Mouse (Mus musculus) heart, adult 2 months (tissue): ENCODE measurements around the gene Ccdc163. TPM values are rescaled to one million over a fixed set of nuclear protein-coding genes. Genes with fewer than 3 reads are reported as not detected.

Experiments used
- DNase-seq, 2 experiments: peaks; one replicate each; pipeline ENCODE4 v3.0.0; 2021
- H3K27ac ChIP-seq: fragments of 200-600 bp; 2 replicates; pipeline ENCODE4 v1.8.1; 2022
- H3K27me3 ChIP-seq: fragments of 200-500 bp; 2 replicates; pipeline ENCODE4 v1.6.1; 2012; ENCODE audit warnings: mild to moderate bottlenecking, low read length, inconsistent platforms, mixed read lengths; ENCODE audit not compliant: control insufficient read depth, insufficient read depth
- H3K36me3 ChIP-seq: fragments of 200-500 bp; 2 replicates; pipeline ENCODE4 v1.6.1; 2012; ENCODE audit warnings: low read length, inconsistent platforms; ENCODE audit not compliant: control insufficient read depth, insufficient read depth
- H3K4me1 ChIP-seq: fragments of 200-500 bp; 2 replicates; pipeline ENCODE4 v1.6.1; 2011; ENCODE audit warnings: low read length; ENCODE audit not compliant: control insufficient read depth, insufficient read depth
- H3K4me3 ChIP-seq: fragments of 200-600 bp; 2 replicates; pipeline ENCODE4 v1.8.1; 2022
- H3K79me2 ChIP-seq: fragments of 200-500 bp; replicated peaks from 2 replicates; pipeline ENCODE4 v1.6.1; 2012; ENCODE audit warnings: mild to moderate bottlenecking, inconsistent platforms, low read length, moderate library complexity, mixed read lengths; ENCODE audit not compliant: control insufficient read depth, insufficient read depth
- H3K9ac ChIP-seq: fragments of 200-500 bp; 2 replicates; pipeline ENCODE4 v1.6.1; 2012; ENCODE audit warnings: low read depth, mild to moderate bottlenecking, control low read depth, inconsistent platforms, low read length, mixed read lengths
- CTCF ChIP-seq: fragments of 200-600 bp; IDR thresholded peaks from 2 replicates; pipeline ENCODE4 v1.8.1; 2022; ENCODE audit warnings: antibody characterized with exemption, mild to moderate bottlenecking, moderate library complexity
- EP300 ChIP-seq: fragments of 200-500 bp; IDR thresholded peaks from 2 replicates; pipeline ENCODE4 v1.6.1; 2011; ENCODE audit warnings: low read depth, low read length, control low read depth; ENCODE audit not compliant: insufficient read depth
- POLR2A ChIP-seq: fragments of 200-500 bp; IDR thresholded peaks from 2 replicates; pipeline ENCODE4 v1.6.1; 2011; ENCODE audit warnings: mild to moderate bottlenecking, low read depth, low read length, control low read depth; ENCODE audit not compliant: insufficient read depth
- whole genome bisulfite sequencing: fragments of 180-500 bp; shearing (Covaris S2); methylation state at CpG from one replicate; pipeline ENCODE4 v1.1.7; 2018; 5-methylcytosine and 5-hydroxymethylcytosine counted together
- intact Hi-C: fragments of 180-260 bp; cut with DNase I; formaldehyde crosslinking; loops from one replicate; pipeline ENCODE4 v1.15.1; 2025
- polyA plus RNA-seq: library from polyadenylated mRNA; depleted of rRNA; stranded (reverse); fragments of >200 nt; gene quantifications from 2 replicates; pipeline ENCODE4 v1.2.3, GENCODE M21; 2012; rRNA removed
- total RNA-seq, 2 experiments: library from RNA; stranded (reverse); gene quantifications; 2 replicates each; pipeline ENCODE4 v1.2.3; 2021

Gene Ccdc163
- total and polyA plus RNA-seq, 3 experiments = 4.3 to 17.2 (median 5.5) TPM

DNA sequence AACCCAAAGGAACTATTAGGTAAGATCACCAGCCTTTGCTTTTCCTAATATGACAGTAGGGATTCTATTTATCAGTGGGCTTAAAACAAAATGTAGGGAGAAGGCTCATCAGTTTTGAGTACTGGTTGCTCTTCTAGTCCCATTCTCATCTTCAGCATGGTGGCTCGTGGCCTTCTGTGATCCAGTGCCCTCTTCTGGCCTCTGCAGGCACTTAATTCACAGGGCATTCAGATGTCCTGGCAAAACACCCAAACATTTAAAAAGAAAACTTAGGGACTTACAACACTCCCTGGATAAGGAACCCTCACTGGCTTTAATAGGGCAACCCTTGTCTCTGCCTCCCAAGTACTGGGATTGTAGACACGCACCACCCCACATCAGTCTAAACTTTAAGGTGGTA, 86.0 kb downstream of the Ccdc163 start:
- Histone ChIP-seq H3K4me3 (no peak overlapping the region), H3K27me3 (no peaks in the 10 kb centered on the region), H3K36me3 (peaks cover 2% of the 10 kb centered on the region; the same call in 1 of the 2 replicates), H3K79me2 (no peaks in the 10 kb centered on the region), H3K4me1 (peaks cover 2% of the 10 kb centered on the region; the same call in 1 of the 2 replicates), H3K27ac (no peak overlapping the region), H3K9ac (no peak overlapping the region)
- WGBS = 75% methylated on average over 2 of the region's 2 CpGs
- DNase-seq = no peak
- TF ChIP-seq CTCF = peak; percentile 27
- TF ChIP-seq POLR2A = no peak
- TF ChIP-seq EP300 = no peak
- intact Hi-C loops = no loop called here

DNA sequence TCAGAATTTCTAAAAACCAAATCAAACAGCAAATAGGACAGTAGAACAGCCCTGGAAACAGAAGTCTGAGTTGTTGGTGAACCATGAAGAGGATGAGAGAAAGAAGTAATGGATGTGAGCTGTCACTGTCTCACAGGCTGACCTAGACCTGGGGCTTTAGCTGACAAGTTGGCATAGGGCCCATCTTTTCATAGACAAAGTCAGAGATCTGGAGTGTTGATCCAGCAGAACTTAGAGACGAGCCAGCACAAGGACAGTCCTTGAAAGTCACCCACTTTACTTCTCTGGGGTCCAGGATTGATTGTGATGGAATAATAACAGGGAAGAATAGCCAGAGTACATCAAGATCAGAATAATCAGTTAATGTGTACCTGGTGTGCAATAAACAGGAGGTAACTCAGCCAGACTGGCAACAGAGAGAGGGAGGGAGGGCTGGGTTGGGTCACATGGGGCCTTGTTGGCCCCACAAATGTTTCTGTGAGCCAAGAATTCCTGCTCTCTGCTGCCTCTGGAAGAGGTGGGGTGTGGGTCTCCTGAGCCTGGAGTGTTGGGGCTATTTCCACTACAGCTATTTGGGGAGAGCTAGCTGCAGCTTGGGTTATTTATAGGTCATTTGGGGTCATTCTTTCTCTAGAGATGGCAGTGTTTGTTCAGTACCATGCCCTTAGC, 88.3 kb downstream of the Ccdc163 start:
- TF ChIP-seq POLR2A (no peak), EP300 (no peak), CTCF (no peak)
- H3K27me3 ChIP-seq = no peaks in the 10 kb centered on the region
- peak in 1 of 2 experiments; percentile 62 for DNase-seq
- peaks cover 2% of the 10 kb centered on the region; the same call in 1 of the 2 replicates for H3K4me1 ChIP-seq
- peaks cover 2% of the 10 kb centered on the region; the same call in 1 of the 2 replicates for H3K36me3 ChIP-seq
- no peaks in the 10 kb centered on the region for H3K79me2 ChIP-seq
- H3K9ac ChIP-seq = no peak overlapping the region
- H3K4me3 ChIP-seq = no peak overlapping the region
- intact Hi-C loops = no loop called here
- H3K27ac ChIP-seq = peak overlapping the region; percentile 82
- WGBS = 8% methylated on average over 1 of the region's 1 CpGs

- no peak overlapping the region for H3K4me3 ChIP-seq
- H3K79me2 ChIP-seq = no peaks in the 10 kb centered on the region
- no peak overlapping the region for H3K27ac ChIP-seq
- H3K9ac ChIP-seq = no peak overlapping the region
- WGBS = 42% methylated on average over 5 of the region's 5 CpGs
- peak; percentile 53 for TF ChIP-seq CTCF
- TF ChIP-seq EP300 = no peak
- peaks cover 2% of the 10 kb centered on the region; the same call in 1 of the 2 replicates for H3K36me3 ChIP-seq
- intact Hi-C loops = no loop called here
- DNase-seq = no peak
- H3K27me3 ChIP-seq = no peaks in the 10 kb centered on the region
- peaks cover 2% of the 10 kb centered on the region; the same call in 1 of the 2 replicates for H3K4me1 ChIP-seq
Measured at GRCm38 (mm10) chr4:116799901-116800300, 91.6 kb downstream of the Ccdc163 start.

Other genes with a start within 250 kb of the Ccdc163 start
- 100 to 1,000 TPM; 108 to 136 TPM for gene Mast2, start 244.3 kb upstream of the Ccdc163 start, total RNA-seq
- gene Mast2, start 244.3 kb upstream of the Ccdc163 start, polyA plus RNA-seq = 144 and 149 TPM in 2 replicates
- 10 to 100 TPM; 14.8 to 15.1 TPM for gene Ipp, start 201.0 kb upstream of the Ccdc163 start, total RNA-seq
- 3.5 and 6.9 TPM in 2 replicates for gene Ipp, start 201.0 kb upstream of the Ccdc163 start, polyA plus RNA-seq
- gene Tmem69, start 152.6 kb upstream of the Ccdc163 start, total RNA-seq = 10 to 100 TPM; 24.8 to 30.5 TPM
- gene Tmem69, start 152.6 kb upstream of the Ccdc163 start, polyA plus RNA-seq = 12.0 and 19.1 TPM in 2 replicates
- 10 to 100 TPM; 57.9 to 65.9 TPM for gene Gpbp1l1, start 150.9 kb upstream of the Ccdc163 start, total RNA-seq
- gene Gpbp1l1, start 150.9 kb upstream of the Ccdc163 start, polyA plus RNA-seq = 37.7 and 55.3 TPM in 2 replicates
- gene Ccdc17, start 111.9 kb upstream of the Ccdc163 start, total RNA-seq = 1 to 10 TPM; 2.9 to 3.4 TPM
- gene Ccdc17, start 111.9 kb upstream of the Ccdc163 start, polyA plus RNA-seq = 4.5 and 8.1 TPM in 2 replicates
- gene Nasp, start 80.6 kb upstream of the Ccdc163 start, total RNA-seq = 10 to 100 TPM; 16.9 to 18.3 TPM
- gene Nasp, start 80.6 kb upstream of the Ccdc163 start, polyA plus RNA-seq = 3.0 and 7.1 TPM in 2 replicates
- 100 to 1,000 TPM; 281 to 289 TPM for gene Akr1a1, start 56.8 kb upstream of the Ccdc163 start, total RNA-seq
- gene Akr1a1, start 56.8 kb upstream of the Ccdc163 start, polyA plus RNA-seq = 247 and 371 TPM in 2 replicates
- 100 to 1,000 TPM; 447 to 516 TPM for gene Prdx1, start 23.0 kb upstream of the Ccdc163 start, total RNA-seq
- 168 and 392 TPM in 2 replicates for gene Prdx1, start 23.0 kb upstream of the Ccdc163 start, polyA plus RNA-seq
- 10 to 100 TPM; 55.6 to 66.3 TPM for gene Mmachc, start 103 bp upstream of the Ccdc163 start, total RNA-seq
- 66.8 and 95.1 TPM in 2 replicates for gene Mmachc, start 103 bp upstream of the Ccdc163 start, polyA plus RNA-seq
- gene Tesk2, start 12.4 kb downstream of the Ccdc163 start, total RNA-seq = 1 to 10 TPM; 1.6 to 2.3 TPM
- gene Tesk2, start 12.4 kb downstream of the Ccdc163 start, polyA plus RNA-seq = 1.5 and 3.0 TPM in 2 replicates
- 1 to 10 TPM; 5.7 to 8.6 TPM for gene Toe1, start 99.1 kb downstream of the Ccdc163 start, total RNA-seq
- gene Toe1, start 99.1 kb downstream of the Ccdc163 start, polyA plus RNA-seq = 12.3 and 15.3 TPM in 2 replicates
- gene Mutyh, start 99.2 kb downstream of the Ccdc163 start, total RNA-seq = 1 to 10 TPM; 1.2 to 1.5 TPM
- gene Mutyh, start 99.2 kb downstream of the Ccdc163 start, polyA plus RNA-seq = 3.5 and 3.7 TPM in 2 replicates
- gene Hpdl, start 113.2 kb downstream of the Ccdc163 start, total RNA-seq = 1 to 10 TPM; 3.9 to 4.8 TPM
- gene Hpdl, start 113.2 kb downstream of the Ccdc163 start, polyA plus RNA-seq = 4.0 and 4.3 TPM in 2 replicates
- gene Zswim5, start 168.9 kb downstream of the Ccdc163 start, total RNA-seq = 1 to 10 TPM; 1.0 TPM
- 0.86 and 1.4 TPM in 2 replicates for gene Zswim5, start 168.9 kb downstream of the Ccdc163 start, polyA plus RNA-seq